Mouse (Mus musculus): Measurements from ENCODE around the gene Ttc28.

GRCm38 (mm10) chr5:111186600-111186999 lies 307.0 kb downstream of the Ttc28 start:
- no peak for TF ChIP-seq CTCF (IDR thresholded peaks at IDR 0.05; ENCODE audit: control insufficient read depth, insufficient read depth, low read length)
- TF ChIP-seq POLR2A (IDR thresholded peaks at IDR 0.05; ENCODE audit: borderline replicate concordance, control insufficient read depth, low read depth, low read length) = no peak
